Mouse (Mus musculus) induced T-regulatory cell, adult 2 months (primary cell): Measurements from ENCODE around the gene L3mbtl3.
A peak's percentile ranks its signal among the peaks of the same experiment; 100 is the strongest.

Source experiments
- DNase-seq: peaks from one replicate; pipeline ENCODE4 v3.0.0-alpha.2; 2012; ENCODE audit warnings: low read depth

L3mbtl3 gene

DNA sequence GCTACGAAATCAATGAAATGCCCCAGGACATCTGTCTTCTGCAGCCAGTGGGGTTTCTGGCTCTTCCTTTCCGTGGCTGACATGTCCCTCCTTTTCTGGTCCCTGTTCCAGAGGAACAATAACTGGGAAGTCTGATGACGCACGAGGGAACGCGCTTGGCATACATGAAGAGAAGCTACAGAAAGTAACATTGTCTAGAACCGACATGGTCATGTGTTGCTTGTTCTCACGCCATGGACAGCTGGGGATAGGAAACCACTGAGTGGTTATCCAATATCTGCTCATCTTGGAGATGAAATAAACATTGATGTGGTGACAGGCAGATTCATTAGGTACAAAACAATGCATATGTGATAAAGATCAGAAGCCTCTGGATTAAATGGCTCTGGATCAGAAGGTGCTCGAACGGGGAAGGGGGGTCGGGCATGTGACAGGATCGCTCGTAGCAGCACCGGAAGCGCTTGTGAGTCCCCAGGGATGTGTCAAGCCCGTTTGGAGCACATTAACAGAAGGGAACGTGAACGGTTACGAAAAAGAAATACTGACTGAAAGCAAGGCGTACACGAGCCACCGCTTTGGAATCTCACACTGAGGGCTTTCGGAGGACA, 37.8 kb downstream of the L3mbtl3 start:
- DNase-seq = no peak

DNA sequence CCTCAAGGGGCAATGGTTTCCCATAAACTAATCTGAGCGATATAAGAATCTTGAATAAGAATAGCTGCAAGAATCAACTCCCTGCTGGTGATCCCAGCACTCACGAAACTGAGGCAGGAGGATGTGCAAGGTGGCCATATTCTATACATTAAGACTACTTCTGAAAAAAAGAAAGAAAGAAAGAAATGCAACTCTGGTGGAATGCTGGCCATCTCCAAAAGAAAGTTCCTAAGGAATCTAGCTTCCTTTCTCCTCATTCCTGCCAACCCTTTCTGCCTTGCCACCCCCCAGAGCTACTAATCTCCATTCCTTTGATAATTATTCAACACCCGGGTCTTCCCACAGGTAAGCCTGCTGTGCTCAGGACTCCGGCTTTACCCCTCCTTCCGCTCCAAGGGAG, 41.8 kb downstream of the L3mbtl3 start:
- DNase-seq = no peak

DNA sequence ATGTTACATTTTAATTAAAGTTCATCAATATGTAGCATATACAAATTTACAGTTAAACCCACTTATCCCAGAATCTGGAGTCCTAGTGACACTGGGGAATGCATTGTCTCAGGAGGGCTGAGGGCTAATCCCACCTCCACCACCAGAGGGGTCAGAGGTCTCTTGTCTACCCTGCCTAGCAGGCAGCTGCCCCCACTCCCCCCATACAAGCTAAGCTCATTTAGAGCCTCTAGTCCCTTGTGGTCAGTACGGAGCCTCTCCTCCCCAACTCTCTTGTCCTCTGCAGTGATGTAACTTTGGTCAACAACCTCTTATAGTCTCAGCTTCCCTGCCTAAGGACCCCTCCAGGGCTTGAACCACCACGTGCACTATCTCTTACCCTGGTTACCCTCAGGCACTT, 43.0 kb downstream of the L3mbtl3 start:
- DNase-seq = no peak

DNA sequence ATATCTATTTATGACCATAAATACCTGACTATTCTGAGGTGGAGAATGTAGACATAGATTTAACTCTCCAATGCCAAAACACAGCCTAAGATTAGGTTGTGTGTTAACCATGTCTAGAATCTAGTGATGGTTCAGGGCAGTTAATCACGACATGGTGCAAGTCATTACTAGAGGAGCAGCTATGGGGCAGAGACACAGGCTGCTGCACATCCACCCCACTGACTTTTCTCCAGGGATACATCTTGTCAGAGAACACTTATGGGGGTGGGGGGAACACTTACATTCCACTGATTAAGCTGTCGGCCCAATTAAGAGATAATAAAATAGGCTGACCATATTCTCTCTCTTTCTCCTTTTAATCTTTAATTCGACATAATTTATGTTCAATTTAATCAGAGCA, 46.9 kb downstream of the L3mbtl3 start:
- no peak for DNase-seq

GRCm38 (mm10) chr10:26327691-26328542, 47.9 kb downstream of the L3mbtl3 start:
- no peak for DNase-seq

- peak; percentile 16 for DNase-seq
These were observed 48.5 kb downstream of the L3mbtl3 start for GRCm38 (mm10) chr10:26327291-26327690.

DNA sequence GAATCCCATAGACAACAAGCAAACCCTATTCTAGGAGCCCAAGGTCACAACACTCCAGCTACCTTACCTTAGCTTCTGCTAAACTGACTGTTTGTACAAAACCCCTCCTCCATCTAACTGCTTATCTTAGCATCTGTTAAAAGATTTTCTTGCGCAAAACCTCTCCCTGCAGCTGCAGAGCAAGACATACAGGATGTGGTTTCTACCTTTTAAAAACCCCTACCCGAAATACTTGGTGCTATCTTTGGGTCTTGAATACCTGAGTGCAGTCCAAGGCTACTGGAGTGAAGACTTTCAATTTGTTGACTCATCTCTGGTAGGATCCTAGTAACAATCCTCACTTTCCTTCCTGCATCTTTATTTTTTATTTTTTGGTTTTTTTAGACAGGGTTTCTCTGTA, 50.5 kb downstream of the L3mbtl3 start:
- peak; percentile 85 for DNase-seq

DNA sequence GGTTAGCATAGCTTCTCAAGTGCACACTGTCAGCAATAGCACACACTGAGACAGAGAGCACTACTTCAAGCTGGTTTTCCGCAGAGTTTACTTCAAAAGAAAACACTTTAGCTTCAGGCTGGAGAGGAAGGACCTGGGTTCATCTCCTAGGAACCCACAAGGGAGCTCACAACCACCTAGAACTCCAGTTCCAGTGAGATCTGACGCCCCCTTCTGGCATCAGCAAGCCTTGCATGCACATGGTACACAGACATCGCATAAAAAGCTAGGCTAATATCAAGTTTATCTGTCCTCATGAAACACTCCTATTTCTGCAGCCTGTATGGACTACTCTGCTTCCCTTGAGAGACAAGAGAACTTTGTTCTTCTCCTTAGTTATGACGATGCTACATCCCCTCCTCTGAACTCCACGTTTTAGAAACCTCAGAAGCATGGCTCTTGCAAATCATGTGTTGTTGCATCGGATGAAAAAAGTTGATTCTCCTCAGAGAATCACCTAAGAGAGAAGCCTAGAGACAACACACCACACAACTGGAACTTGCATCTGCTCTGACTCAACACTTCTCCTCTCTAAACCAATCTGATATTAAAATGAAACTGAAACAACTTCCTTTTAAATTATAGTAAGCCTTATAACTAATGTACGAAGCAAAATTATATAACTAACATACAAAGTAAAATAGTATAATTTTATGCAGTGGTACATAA, 53.3 kb downstream of the L3mbtl3 start:
- DNase-seq = peak; percentile 73

DNA sequence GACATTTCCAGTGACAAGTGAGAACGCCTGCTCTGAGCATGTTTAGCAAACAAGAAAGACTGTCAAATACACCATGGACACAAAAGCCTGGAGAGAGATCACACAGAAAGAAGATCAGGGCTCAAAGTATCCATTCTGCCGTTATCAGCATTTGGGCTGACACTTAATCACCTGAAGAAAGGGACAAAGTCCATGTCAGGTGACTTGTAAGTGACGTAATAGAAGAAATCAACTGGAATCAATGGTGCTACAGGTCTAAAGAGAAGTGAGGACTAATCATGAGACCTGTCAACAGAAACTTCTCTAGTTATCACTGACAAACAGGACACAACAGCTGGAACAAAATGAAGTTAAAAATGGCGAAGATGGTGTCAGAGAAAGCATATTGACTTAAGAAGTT, 55.1 kb downstream of the L3mbtl3 start:
- DNase-seq = no peak

GRCm38 (mm10) chr10:26314327-26314726, 61.4 kb downstream of the L3mbtl3 start:
- no peak for DNase-seq

- no peak for DNase-seq
These were observed 72.3 kb downstream of the L3mbtl3 start for GRCm38 (mm10) chr10:26303485-26303884.

DNA sequence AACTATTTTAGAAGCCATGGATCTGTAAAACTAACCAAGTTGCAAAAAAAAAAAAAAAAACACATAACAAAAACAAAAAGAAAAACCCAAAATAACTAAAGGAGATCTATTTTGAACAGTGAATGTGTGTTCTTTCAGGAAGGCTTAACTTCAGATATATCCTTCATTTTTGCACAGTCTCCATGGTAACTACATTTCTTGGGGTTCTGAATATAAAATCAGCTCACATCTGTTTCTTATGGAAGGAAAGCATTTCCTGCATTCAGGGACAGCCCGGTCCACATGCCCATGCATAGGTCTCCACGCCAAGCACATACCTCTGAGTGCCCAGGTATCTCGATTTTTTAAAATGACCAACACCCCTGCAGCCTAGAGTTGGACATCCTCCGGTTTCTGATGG, 73.4 kb downstream of the L3mbtl3 start:
- no peak for DNase-seq

- peak; percentile 18 for DNase-seq
These were observed 78.1 kb downstream of the L3mbtl3 start for GRCm38 (mm10) chr10:26297626-26298025.

DNA sequence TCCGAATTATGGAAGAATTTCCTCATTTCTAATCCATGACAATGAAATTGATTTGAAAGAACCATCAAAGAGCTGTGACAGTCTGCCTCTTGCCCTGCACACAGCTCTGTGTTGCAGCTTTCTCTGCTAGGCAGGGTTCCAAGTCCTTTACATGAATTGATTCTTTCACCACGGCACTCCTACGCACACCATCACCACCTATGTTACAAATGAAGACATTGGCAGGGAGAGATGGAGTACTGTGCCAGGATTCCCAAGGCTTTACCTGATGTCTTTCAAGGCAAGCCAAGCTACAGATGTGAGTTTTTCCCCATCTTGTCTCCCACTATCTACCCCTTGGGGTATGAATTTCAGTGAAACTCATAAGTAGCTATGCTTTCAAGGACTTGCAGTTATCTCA, 78.6 kb downstream of the L3mbtl3 start:
- DNase-seq = no peak

- no peak for DNase-seq
These were observed 88.6 kb downstream of the L3mbtl3 start for GRCm38 (mm10) chr10:26287136-26287535.

- DNase-seq = no peak
These were observed 95.8 kb downstream of the L3mbtl3 start for GRCm38 (mm10) chr10:26280009-26280408.

- DNase-seq = no peak
These were observed 100.4 kb downstream of the L3mbtl3 start for GRCm38 (mm10) chr10:26275414-26275813.

DNA sequence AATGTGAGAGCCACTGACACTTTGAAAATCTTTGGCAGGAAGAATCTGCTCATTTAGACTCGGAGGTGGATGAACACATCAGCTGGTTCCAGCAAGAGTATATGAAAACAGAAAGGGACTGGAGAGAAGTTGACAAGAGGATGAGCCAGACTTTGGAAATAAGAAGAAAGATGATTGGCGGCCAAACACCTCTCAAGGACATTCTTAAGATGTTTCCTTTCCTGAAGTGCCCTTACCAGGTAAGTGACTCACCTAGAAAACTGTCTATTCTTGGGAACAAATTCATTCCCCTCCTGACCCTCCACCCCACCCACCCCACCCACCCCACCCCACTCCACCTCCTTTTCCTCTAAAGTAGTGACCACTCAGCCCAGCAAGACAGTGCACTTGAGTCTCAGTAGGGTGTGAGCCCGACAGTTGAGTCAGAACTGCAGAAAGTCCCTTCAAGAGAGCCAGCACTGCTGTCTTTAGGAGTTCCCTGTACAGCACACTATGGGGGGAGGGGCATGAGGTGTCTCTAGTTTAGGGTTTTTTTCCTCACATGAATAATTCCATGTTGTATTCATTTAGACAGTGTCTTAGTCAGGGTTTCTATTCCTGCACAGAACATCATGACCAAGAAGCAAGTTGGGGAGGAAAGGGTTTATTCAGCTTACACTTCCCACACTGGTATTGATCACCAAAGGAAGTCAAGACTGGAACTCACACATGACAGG, 111.9 kb downstream of the L3mbtl3 start:
- no peak for DNase-seq

DNA sequence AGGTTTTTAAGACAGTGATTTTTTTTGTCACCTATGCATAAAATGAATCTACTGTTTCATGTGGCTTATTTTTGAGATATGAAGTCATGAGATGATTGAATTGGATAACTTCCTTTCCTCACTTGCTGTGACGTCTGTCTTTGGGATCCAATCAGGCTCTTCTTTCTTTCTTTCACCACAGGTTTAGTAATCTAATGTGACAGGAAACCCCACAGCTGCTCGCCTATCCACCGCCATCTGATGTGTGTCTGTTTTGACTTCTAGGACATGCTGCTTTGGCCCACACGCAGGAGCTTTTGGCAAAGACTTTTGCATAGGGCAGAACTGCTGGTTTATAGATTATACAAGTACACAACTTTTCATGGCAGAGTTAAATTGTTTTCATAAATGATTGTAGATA, 115.9 kb downstream of the L3mbtl3 start:
- DNase-seq = peak; percentile 41

DNA sequence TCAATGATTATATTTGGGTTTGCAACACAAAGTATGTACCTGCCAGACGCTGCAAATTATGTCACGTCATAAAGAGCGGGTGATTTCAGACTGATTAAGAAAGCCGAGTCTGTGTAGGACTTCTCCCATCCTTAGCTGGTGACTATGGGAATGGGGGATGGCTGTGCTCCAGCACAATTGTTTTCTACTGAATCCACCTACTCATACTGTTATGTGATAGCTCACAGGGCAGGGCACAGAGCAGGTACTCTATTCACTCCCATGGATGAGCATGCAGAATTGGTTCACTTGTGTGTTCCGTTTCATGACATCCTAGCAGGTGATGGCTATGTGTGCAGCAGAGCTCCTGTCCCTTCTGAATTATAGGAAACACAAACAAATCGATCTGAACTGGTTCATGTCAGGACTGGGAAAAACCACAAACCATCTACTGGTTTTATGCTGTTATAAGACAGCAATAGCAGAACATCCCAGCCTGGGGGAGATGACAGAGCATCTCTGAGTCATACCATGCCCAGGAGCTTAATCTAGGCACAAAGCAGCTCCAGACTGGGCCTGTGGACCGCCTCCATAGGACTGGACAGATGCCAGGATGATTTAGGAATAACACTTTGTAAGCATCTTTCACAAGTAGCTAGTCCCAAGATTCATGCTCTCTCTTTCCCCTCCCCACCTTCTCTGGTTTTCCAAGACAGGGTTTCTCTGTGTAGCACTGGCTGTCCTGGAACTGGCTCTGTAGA, 126.2 kb downstream of the L3mbtl3 start:
- no peak for DNase-seq

DNA sequence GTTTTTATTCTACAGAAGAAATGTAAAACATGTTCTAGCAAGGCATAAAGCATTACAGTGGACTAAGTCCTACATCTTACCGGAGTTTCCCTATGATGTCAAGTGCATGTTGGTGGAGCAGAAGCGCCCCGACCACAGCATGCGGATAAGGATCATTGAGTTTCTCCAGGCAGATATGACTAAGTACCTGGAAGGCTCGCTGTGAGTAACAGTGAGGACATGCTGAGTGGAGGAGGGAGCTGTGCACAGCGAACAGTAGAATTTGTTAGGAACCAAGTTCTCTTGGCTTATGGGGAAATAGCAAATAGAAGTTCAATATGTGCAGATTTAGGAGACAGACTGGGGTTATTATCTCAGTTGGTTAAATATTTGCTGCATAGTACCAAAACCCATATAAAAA, 131.3 kb downstream of the L3mbtl3 start:
- no peak for DNase-seq

DNA sequence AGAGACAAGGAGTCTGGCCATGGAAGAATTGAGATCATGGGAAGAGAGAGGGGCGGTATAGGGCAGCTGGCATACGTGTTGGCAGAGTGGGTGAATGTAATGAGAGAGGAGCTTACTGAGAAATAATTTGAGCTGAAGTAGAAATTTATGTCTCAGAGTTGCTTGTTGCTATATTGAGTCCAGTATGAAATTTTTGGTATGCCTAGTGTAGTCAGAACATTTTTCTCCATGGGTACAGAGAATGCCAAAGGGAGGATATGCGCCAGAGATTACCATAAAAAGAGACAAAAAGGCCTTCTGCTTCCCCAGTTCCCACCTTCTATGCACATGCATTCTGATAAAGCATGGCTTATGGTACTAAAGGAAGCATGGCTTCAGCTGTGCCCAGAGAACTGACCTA, 132.6 kb downstream of the L3mbtl3 start:
- DNase-seq = no peak
